Mouse (Mus musculus): ENCODE data around the gene Mlst8. TPM values are rescaled to one million over a fixed set of nuclear protein-coding genes. Genes with fewer than 3 reads are reported as not detected.

Gene Mlst8
- total RNA-seq (2014; fragmentation: Nextera tagmentation): 35.8 and 38.7 TPM in 2 replicates
- 17.2 and 36.1 TPM in 2 replicates for total RNA-seq (2017)

DNA sequence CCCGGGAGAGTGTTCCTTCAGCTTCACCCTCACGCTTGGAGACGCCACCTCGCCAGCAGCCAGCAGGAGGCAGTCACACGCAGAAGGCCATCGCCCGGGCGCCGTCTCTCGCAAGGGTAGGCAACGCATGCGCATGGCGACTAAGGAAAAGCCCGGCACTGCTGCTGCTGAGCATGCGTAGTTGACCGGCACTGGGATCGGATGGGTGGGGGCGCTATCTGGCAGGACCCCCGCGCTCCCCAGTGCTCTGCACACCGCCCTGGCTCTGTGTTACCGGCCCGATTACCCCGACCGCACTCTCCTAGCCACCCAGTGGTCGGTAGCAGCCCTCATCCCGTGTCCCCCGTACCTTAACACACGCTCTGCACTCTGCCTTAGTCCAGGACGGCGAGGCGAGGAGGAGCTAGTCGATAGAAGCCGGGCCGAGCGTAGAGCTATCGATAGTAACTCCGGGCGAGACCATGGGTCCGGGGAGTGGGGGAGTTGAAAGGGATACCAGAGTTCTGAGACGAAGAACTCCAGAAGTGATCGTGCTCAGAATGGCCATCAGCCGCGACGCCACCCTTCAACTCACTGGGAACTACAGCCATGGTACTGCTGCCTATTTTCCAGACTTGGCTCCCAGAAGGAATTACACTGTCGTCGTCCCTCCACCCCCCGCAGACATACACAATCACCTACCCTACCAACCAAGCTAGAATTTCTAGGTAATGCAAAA lies at the start of gene Mlst8:
Gene Mlst8, minus strand, starts transcription at position 416 of the 718 bp plus-strand sequence.
- peak; percentile 90 for ATAC-seq (replicated peaks; ENCODE audit: low FRiP score, low TSS enrichment, poor library complexity, severe bottlenecking)

DNA sequence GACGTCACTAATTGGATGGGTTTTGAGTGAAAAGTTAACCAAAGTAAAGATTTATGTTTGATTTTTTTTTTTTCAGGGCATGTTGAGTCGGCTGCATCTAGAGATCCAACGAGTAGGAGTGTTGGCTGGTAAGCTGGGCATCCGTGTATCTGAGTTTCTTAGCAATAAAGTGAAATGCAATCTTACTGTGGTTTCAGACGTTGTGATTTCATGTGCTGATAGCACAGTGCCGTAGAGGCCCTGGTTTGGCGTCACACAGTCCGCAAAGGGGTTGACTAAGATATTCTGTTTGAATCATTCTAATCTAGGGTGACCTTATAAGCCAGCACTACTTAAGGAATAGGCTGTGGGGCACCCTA lies 49.7 kb upstream of the Mlst8 start:
- no peak for ATAC-seq (replicated peaks; ENCODE audit: low FRiP score, low TSS enrichment, poor library complexity, severe bottlenecking)

DNA sequence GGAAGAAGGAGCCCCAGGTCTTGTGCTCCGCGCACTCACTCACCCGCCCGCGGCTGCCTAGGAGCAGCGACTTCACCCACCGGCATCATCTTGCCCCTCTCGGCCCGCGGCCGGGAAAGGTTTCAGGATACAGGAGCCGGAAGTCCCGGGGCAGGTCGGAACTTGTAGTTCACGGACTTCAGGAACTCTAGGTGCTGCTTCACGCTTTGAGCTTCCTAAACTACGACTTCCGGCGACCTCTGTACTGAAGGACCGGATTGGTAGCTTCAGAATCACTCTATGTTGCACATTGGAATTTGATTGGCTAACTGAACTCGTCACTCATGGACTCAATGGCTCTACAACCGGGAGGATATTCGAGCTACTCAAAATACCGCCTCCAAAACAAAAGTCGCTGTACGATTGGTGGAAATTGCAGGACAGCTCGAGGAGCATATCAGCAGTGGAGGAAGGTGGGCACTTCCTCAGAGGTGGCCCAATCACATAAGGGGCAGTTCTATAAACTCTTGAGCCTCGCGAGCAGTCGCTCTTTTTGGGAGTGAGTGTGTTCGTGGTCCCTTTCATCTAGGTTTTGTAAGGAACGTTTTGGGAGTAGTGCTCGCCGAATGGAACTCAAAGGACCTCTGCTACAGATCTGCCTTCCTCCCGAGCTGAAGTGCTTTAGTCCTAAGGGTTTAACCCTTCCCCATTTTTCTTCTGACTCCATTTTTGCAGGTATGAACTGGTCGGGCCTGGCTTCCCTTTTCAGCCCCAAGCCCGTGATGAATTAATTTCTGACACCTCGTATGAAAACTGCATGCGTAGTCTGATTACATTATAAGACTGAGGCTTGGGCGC lies 49.1 kb upstream of the Mlst8 start, which contains the start of gene Traf7:
Gene Traf7, minus strand, starts transcription at position 216 of the 837 bp plus-strand sequence.
- peak; percentile 89 for ATAC-seq (replicated peaks; ENCODE audit: low FRiP score, low TSS enrichment, poor library complexity, severe bottlenecking)

DNA sequence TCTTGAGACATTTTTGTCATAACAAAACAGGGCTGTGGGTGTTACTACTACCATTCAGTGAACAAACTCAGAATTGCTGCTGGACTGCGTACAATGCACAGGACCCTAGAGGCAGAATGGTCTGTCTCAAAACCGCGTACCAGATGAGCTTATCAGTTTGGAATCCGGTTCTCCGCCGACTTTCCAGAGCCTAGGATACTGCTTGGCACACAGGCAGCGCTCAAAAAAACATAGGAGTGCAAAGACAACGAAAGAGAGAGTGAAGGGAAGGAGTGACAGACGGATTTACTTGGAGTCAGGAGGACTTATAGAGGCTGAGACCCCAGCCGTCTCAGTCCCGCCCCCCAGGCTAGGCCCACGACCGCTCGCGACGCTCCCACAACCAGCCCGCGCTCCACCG lies 48.4 kb upstream of the Mlst8 start:
- no peak for ATAC-seq (replicated peaks; ENCODE audit: low FRiP score, low TSS enrichment, poor library complexity, severe bottlenecking)

DNA sequence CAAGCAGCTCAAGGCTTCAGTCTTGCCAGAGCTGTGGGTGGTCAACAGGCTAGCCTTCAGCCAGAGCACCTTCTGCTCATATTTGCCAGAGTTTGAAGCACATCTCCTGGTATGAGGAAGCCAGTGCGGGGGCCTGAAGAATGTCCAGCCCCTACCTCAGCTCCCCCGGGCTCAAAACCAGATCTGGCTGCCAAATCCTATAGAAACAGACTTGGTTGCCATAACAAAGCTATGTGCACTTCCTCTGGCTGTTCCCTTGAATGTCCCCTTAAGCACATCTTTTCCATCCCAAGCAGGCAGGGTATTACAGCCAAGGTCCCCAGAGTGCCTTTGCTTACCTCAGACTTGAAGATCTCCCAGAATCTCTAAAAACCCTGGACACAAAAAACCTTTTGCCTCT lies 45.9 kb upstream of the Mlst8 start:
- ATAC-seq (replicated peaks; ENCODE audit: low FRiP score, low TSS enrichment, poor library complexity, severe bottlenecking): no peak

DNA sequence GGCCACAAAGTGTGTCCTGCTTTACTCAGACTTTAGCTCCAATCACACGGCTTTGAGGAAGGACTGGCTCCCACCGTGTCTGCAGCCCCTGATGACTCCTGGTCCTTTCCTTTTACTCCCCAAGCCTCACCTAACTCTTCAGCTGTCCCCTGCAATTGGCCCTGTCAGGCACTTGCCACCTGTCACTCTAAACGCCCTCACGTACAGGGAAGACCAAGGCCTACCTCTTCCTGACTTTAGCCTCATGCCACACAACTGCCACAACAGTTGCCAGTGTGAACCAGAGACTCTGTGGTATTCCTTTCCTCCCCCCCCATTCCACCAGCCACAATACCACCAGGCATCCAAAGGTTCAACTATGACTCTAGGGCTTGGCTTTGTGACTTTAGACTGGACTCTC lies 41.6 kb upstream of the Mlst8 start:
- no peak for ATAC-seq (replicated peaks; ENCODE audit: low FRiP score, low TSS enrichment, poor library complexity, severe bottlenecking)

DNA sequence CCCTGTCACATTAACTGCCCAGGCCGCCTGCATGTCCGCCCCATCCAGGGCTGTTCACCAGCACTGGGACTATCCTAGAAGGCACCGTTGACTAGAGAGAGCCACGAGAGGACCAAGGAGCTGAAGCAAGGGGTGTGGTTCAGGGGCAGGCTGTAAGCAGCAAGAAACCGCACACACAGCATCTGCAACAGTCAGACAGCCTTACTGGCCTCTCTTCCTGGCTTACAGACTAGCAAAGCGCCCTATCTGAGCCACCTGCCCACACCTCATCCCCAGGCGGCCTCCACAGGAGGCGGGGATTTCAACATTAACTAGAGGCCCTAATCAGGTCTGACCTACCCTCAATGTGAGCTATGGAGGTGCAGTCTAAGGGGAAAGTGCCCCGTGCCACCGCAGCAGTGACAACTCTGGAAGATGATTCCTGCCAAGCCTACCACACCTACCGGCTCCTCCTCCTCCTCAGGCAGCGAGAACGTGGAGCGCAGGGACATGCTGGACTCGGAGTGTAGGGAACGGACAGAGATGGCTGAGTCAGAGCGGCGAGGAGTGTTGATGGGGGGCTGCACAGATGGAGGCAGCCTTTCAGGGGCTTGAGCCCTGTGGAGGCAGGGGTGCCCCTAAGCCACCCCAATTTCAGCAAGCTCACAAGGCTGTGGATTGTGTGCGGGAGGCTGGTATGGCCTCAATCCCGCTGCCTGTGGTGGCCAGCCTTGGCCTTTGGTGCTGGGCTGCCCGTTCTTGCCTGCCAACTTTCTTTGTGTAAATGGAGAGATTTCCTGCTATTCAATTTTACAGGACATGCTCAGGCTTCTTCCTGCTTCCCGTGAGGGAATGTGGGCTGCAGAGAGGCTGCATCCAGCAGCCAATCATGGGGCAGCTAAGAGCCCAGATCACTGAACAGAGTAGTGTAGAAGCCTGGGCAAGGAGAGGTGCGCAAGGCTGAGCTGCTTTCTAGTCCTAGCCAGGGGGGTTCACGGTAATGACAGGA lies 35.7 kb upstream of the Mlst8 start:
- no peak for ATAC-seq (replicated peaks; ENCODE audit: low FRiP score, low TSS enrichment, poor library complexity, severe bottlenecking)

DNA sequence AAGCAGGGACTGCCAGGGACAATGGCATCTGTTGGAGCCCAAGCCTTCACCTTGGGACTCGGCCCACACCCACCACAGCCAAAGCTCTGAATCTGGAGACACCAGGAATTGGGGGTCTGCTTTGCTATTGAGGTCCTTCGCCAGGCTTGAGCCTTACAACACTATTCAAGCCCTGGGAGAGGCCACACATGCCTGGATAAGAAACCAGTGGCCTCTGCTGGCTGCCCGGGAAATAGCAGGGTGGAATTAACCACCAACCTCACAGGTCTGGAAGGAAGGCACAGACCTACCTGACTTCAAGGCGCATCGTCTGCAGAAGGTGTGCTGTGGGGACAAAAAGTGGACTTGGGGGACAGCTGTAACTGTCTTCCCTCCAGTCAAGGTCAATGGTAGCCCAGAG lies 34.7 kb upstream of the Mlst8 start:
- peak; percentile 58 for ATAC-seq (replicated peaks; ENCODE audit: low FRiP score, low TSS enrichment, poor library complexity, severe bottlenecking)

DNA sequence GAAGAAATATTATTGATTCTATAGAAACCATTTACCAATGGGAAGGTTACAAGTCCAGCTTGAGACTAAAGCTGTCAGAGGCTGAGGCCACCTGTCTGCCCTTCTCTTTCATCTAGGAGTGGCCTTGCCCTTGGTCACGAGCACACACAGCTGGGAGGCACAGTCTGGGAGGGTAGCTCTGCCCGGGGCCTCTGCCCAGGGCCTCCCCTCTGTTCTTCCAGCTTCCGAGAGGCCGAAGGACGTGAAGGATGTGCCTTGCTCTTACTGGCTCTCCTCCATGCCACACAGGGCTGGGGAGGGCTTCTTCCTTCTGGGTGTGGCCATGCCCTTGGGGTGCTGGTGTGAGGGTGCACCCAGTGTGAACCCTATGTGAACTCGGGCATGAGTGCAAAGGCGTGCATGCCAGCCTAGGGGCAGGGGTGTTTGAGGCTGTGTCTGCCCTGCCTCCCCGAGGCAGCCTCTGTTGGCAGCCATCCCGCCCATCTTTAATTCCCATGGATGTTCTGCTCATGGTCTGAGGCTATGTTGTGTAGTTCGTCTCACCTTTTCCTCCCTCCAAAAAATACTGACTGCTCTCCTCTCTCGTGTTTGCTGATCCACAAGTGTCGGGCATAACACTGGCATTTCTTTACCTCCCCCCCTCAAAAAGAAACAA lies 29.1 kb upstream of the Mlst8 start:
- no peak for ATAC-seq (replicated peaks; ENCODE audit: low FRiP score, low TSS enrichment, poor library complexity, severe bottlenecking)

DNA sequence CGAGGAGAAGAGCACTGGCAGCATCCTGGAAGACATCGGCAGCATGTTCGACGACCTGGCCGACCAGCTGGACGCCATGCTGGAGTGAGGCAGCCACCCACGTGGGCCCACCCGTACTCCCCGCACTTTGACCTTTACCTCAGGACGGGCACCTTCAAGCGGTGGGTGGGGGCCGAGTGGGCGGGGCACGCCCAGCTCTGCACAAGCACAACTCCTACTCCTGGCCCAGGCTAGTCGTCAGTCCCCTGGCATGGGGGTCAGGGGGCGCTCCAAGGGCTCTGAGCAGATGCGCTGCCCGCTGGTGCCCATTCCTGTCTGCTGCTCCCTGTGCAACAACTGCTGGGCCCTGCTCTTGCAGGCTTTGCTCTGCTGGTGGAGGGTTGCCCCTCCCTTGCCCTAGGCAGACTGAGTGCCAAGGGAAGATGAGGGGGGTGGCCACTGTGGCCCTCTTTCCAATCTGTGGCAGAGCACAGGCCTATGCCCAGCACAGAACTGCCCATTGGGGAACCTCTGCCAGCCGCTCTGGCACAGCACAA lies 28.3 kb upstream of the Mlst8 start:
- ATAC-seq (replicated peaks; ENCODE audit: low FRiP score, low TSS enrichment, poor library complexity, severe bottlenecking): no peak

DNA sequence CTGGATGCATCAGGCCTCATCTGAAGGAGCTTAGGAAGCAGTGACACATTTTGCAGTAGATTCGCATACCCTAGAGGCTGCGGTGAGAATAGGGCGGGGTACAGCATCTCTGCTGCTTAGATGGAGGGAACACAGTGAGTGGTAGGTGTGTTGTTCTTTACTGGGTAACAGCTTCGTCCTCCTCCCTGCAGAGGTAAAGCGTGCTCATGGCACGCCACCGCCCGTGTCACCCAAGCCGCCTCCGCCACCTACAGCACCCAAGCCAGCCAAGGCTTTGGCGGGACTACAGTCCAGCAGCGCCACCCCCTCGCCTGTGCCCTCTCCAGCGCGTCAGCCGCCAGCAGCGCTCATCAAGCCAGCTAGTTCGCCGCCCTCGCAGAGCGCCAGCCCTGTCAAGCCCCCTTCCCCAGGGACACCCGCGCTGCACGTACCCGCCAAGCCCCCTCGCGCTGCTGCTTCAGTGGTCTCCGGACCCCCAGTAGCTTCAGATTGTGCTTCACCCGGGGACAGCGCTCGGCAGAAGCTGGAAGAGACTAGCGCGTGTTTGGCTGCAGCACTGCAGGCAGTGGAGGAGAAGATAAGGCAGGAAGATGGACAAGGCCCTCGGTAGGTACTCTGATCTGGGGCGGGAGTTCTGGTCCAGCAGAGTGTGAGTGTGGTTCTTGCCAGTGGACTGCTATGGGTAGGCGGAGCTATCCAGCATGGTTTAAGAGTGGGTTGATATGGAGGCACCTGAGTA lies 27.6 kb upstream of the Mlst8 start:
- ATAC-seq (replicated peaks; ENCODE audit: low FRiP score, low TSS enrichment, poor library complexity, severe bottlenecking): no peak

DNA sequence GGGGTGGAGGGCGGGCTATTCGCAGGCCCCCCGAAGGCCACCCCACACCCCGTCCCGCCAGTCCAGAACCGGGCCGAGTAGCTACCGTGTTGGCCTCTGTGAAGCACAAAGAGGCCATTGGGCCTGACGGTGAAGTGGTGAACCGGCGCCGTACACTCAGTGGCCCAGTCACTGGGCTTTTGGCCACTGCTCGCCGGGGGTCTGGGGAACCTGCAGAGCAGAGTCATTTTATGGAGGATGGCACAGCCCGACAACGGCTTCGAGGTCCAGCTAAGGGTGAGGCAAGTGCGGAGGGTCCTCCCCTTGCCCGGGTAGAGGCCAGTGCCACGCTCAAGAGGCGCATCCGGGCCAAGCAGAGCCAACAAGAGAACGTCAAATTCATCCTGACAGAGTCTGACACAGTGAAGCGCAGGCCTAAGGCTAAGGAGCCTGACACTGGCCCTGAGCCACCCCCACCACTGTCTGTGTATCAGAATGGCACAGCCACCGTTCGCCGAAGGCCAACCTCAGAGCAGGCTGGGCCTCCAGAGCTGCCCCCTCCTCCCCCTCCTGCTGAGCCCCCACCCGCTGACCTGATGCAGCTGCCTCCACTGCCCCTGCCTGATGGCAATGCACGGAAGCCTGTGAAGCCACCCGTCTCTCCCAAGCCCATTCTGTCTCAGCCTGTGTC lies 26.5 kb upstream of the Mlst8 start:
- no peak for ATAC-seq (replicated peaks; ENCODE audit: low FRiP score, low TSS enrichment, poor library complexity, severe bottlenecking)

DNA sequence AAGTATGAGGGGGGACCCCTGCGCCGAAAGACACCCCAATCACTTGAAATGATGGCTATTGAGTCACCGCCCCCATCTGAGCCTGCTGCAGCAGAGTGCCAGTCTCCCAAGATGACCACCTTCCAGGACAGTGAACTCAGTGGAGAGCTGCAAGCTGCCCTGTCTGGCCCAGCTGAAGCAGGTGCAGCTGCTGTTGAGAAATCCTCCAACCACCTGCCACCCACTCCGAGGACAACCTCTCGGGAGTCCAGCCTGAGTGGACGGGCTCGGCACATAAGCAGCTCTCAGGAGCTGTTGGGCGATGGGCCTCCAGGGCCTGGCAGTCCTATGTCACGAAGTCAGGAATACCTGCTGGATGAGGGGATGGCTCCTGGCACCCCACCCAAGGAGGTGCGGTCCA lies 25.2 kb upstream of the Mlst8 start:
- no peak for ATAC-seq (replicated peaks; ENCODE audit: low FRiP score, low TSS enrichment, poor library complexity, severe bottlenecking)

DNA sequence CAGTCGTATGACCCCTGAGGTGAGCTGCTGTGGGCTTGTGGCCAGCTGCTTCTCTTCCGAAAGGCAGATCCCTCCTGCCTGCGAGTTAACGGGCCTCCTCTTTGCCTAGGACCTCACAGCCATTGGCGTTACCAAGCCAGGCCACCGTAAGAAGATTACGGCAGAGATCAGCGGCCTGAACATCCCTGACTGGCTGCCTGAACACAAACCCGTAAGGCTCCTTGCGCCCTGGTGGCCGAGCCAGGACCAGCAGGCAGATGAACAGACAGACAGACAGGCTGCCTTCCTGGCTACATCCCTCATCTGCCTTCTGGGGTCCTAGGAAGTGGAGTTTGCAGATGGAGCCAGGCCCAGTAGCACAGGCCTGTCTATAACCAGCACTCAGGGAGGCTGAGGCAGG lies 23.3 kb upstream of the Mlst8 start:
- ATAC-seq (replicated peaks; ENCODE audit: low FRiP score, low TSS enrichment, poor library complexity, severe bottlenecking): peak; percentile 45; the same call in 1 of the 2 replicates

DNA sequence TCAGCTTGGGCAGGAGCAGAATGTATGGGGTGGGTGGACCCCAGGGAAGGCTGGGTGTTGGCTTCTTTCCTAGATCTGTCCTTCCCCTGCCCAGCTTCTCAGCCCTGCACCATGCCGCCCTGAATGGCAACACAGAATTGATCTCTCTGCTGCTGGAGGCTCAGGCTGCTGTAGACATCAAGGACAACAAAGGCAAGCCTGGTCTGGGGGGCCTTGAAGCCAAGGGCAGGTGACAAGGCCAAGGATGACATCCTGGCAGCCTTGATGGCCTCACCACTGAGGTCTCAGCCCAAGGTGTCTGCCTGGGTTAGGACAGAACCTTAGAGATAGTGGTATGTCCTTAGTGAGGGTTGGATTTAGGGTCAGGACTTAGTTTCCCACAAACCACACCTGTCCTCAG lies 17.1 kb upstream of the Mlst8 start:
- ATAC-seq (replicated peaks; ENCODE audit: low FRiP score, low TSS enrichment, poor library complexity, severe bottlenecking): no peak

DNA sequence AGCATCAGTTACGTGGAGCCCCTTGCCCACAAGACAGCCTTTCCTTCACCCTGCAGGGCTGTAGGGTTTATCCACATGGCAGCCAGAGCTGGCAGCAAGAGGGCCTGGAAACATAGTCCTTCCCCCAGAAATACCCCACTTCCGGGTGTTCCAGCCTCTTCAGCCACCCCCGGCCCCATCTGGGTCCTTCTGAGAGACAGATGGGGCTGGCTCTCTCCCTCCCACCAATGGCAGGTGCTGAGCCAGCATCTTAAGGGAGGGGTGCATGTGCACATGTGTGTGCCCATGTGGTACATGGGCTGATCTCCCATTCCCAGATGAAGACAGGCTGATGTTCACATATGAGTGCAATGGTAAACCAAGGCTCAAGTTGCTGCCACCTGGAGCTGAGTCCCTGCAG lies 16.6 kb upstream of the Mlst8 start:
- no peak for ATAC-seq (replicated peaks; ENCODE audit: low FRiP score, low TSS enrichment, poor library complexity, severe bottlenecking)

DNA sequence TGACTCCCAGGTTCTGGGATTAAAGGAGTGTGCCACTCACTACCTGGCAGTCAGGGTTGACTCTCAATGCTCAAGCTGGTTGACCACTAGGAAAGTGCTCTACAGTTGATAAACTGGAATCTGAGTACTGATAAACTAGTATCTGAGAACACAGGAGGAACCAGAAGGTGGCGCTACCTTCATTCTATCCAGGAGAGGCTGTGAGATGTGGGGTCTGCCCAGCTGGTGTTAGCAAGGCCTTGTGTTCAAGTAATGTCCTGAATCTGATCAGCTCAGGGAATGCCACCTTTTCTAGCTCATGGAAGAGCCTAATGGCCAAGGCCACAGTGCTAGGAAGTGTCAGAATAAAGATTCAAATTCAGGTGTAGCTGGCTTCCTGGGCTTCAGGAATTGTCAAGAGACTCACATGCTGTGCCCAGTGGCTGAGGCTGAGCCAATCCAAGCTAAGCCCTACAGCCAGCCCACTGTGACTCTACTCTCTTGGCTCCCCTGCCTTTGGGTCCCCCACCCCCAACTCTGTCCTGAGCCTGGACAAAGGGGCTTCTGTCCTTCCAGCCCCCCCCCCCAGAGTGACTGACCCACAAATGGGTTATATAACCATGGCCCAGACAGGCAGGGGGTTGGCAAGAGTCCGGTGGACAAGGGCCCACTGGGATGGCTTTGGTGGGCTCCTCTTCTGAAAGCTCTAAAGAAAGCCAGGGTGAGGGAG lies 15.9 kb upstream of the Mlst8 start:
- peak; percentile 62 for ATAC-seq (replicated peaks; ENCODE audit: low FRiP score, low TSS enrichment, poor library complexity, severe bottlenecking)

Data from megakaryocyte-erythroid progenitor cell, adult 5-6 weeks (primary cell).